Mouse (Mus musculus) 3T3-L1 (cell line): ENCODE results near the gene Tmem108.
A peak's percentile ranks its signal among the peaks of the same experiment; 100 is the strongest.

Experiments
- DNase-seq: peaks from one replicate; pipeline ENCODE4 v3.0.0-alpha.2; 2015; ENCODE audit warnings: low read depth, low spot score

The Tmem108 gene

GRCm38 (mm10) chr9:103501861-103502364 lies 259.7 kb downstream of the Tmem108 start:
- DNase-seq, result no peak

- DNase-seq, result no peak
Measured at GRCm38 (mm10) chr9:103499366-103499765, 262.3 kb downstream of the Tmem108 start.

GRCm38 (mm10) chr9:103498699-103499098 lies 262.9 kb downstream of the Tmem108 start:
- no peak for DNase-seq

GRCm38 (mm10) chr9:103495391-103495790 lies 266.2 kb downstream of the Tmem108 start:
- no peak for DNase-seq

DNA sequence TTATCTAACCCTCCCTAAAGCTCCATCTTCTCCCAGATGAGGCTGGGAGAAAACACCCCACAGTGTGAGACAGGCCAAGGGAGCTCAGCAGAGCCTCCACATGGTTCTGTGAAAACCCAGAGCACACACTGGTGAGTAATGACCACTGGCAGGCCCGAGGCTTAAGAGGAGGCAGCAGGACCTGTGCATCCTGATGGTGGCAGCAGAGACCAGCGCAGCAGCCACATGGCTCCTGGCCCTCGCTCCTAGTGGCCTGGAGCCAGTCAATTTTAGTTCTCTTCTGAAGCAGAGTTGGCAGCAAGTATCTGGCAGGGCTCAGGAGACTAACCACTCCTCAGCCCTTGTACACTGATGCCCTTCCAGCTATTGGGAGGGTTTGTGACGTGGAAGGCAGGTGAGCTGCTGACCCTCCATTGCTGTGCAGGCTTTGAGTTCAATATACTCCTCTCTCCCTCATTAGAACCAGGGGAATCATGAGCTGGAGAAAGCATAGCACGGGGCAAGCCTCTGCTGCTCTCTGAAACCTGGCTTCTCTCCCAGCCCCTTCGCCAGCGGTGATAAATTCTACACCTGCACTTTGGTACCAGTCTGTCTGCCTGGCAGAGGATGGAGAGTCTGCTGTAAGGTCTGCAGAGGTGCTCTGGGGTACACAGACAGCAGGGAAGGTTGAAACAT lies 267.2 kb downstream of the Tmem108 start:
- DNase-seq, result peak; percentile 77

GRCm38 (mm10) chr9:103491985-103492384 lies 269.7 kb downstream of the Tmem108 start:
- DNase-seq, result no peak

GRCm38 (mm10) chr9:103490439-103490838 lies 271.2 kb downstream of the Tmem108 start:
- DNase-seq, result peak; percentile 74

- DNase-seq, result no peak
Measured at GRCm38 (mm10) chr9:103489883-103490282, 271.8 kb downstream of the Tmem108 start.

GRCm38 (mm10) chr9:103489096-103489495 lies 272.5 kb downstream of the Tmem108 start:
- DNase-seq, result no peak

DNA sequence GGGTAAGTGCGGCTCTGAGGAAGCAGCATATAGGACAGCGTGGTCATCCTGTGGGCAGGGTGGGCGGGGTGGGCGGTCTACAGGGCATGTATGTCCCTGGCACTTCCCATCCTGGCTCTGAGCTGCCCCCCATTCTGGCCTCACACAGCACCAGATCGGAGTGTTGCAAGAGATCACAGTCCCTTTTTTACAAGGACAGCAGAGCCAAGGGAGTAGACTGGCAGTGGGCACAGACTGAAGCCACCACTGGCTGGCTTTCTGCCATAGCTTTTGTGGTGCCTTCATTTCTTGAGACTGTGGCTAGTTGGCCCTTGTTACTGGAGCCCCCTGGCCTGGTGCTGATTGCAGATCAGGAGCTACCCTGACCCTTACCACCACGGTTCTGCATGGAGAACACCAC lies 275.4 kb downstream of the Tmem108 start:
- DNase-seq, result no peak

DNA sequence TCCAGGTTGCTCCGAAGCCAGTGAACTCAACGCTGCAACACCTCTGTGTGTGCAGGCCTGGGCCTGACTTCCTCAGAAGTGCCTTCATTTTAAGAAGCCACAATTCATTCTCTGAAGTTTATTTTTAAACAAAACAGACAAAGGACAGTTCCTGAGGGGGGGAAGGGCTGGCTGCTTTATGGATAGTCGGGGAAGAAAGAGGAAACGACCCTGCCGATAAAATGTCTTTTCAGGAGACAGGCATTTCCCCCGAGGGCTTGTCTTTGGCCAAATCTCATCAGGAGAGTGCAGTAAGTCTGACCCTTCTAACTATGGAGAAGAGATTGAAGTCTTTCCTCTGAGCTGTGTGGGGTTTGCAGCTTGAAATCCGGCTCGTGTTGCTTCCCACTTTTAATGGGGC lies 276.0 kb downstream of the Tmem108 start:
- no peak for DNase-seq

DNA sequence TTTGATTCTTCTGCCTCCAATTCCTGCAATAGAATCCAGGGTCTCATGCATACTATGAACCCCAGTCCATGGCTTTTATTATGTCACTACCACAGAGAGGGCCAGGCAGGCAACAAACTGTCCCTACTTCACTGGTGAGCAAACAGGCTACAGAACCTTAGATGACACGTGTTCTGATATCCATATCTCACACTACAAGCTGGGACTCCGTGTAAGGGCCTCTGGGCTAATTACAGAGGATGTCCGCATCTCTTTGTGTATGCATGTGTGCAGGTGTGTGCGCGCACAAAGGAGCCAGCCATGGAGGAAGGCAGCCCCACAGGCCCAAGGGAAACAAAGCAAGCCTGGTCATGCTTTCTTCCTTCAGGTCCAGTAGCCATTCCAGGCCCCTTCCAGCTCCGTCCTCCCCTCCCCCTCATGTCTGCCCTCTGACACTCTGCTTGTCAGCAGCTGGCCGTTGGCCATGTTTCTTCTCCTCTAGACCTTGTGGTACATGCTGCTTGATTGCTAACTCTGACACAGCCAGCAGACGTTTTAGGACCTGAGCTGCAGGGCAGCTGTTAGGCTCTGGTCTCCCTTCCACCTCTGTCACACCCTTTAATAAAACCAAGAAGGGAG lies 280.9 kb downstream of the Tmem108 start:
- peak; percentile 33 for DNase-seq

DNA sequence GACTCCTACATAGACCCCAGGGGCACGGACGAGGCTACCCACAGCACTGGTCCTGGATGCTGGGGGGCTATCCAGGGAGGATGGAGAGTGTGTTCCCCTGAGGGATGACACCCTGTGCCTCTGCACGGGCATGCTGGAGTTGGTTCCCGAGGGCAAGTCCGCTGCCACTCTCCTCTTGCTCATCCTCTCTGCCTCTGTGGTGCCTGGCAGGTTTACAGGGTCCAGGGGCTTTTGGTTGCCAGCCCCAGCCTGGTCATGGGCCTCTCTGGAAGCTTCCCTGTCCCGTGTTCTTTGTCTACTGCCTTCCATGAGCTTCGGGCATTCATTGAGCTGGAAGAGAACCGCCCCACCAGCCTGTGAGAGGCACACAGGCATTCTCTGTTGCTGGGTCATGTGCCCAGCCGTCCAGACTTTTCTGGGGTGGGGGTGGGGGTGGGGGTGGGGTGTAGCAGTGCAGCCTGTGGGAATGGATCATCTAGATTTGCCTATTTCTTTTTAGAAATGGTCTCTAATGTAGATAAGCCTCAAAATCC lies 281.5 kb downstream of the Tmem108 start, which contains the start of gene Bfsp2:
TSS of gene Bfsp2 (minus strand) at position 377 of the 533 bp plus-strand sequence.
- no peak for DNase-seq

DNA sequence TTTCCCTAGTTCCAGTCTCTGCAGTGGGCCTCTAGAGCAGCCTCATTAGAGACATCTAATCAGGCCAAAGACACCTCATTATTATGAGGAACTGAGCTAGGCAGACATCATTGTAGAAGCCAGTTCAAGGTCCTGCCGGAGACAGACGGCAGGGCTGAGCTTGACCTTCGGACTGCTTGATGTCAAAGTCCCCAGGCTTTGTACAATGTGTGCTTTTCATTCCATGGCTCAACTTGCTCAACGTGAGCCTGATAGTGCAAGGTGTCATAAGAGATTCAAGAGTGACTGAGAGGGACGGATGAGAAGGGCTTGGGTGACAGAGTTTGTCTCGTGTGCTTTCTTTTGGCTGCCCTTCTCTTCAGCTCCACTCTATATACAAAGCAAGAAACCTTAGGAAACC lies 286.2 kb downstream of the Tmem108 start:
- no peak for DNase-seq

GRCm38 (mm10) chr9:103473915-103474688 lies 287.5 kb downstream of the Tmem108 start:
- no peak for DNase-seq

DNA sequence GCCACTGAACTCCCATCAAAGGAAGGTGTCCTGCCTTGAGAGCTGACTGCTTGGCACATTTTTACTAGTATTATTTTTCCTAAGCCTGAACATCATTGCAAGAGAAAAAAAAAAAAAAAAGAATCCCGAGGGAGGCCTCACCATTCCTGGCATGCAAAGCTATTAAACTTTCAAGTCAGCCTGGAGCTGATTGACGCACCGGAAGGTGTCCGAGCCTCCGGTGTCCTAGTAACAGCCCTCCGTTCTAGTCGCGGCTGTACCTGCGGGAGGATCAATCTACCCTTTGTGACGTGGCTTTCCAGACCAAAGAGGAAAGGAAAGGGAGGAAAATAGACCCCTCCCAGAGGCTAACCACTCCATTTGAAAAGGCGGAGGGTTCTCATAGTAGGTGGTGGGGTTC lies 289.9 kb downstream of the Tmem108 start:
- no peak for DNase-seq

DNA sequence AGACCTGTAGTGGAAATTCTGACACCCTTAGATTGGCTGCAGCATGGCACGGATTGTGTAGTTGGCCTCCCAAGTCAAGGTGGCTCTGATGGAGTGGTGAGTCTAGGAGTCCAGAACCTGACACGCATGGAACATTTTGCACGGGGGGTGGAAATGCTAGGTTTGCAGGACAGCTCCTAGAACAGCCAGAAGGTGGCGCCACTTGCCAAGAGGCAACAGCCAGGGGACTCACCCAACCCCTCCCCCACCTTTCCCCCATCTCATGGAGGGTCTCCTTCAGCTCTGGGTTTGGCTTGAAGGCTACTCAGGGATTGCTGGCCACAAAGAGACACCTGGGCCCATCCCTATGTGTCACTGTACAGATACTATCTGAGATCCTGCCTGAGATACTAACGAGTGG lies 292.1 kb downstream of the Tmem108 start:
- DNase-seq, result no peak

DNA sequence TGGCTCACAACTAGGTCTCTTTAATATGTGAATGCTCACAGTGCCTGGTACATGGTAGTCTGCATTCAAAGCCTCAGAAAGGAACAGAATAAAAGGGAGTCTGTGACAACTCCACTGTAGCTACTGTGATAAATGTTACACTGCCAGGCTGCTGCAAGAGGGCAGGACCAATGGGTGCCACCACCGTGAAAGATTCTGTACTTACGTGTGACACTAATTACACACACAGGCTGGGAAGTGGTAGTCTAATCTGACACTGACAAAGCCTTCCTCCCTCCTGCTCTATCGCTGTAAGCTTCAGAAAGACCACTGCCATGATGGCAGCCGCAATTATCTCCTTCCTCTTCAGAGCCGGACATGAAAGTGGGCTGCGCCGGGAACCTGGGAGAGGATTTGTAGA lies 292.7 kb downstream of the Tmem108 start:
- DNase-seq, result no peak

DNA sequence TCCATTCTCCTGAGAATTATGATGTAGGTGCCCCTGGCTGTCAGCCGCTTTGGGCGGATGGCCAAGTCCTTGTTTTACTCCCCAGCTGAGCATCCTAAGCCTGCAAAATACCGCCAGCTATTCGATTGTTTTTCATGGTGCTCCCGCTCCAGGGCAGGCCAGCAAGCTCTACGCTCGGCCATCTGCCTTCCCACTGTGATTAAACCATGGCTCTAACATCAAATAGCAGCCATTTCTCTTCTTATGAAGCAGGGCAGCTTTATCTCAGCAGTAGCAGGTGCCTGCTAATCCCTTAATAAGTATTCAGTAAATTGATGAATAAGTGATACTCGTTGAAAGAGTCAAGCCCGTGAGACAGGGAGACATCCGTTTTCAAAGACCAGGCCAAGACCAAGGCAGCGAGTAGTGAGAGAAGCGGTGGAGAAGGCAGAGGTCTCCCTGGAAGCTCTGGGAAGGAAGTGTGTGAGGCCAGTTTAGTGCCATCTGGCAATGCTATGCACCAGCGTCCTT lies 295.9 kb downstream of the Tmem108 start:
- no peak for DNase-seq

DNA sequence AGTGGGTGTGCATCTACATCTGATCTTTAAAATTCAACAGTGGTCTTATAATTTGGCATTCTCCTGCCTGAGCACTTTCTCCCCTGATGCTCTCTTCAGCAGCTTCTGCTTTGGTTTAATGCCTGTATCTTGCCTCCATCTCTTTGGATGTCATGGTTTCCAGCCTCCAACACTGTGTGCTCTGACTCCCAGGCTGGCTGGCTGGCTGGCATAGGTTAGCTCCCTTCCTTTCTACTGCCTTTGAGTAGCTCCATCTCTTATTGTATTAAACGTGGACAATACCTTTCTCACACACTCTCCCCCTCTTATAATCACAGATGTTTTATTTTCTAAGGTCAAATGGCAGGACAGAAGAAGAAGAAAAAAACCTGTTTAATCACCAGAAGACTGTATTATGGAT lies 296.3 kb downstream of the Tmem108 start:
- DNase-seq, result no peak

- DNase-seq, result no peak
Measured at GRCm38 (mm10) chr9:103463833-103464232, 297.8 kb downstream of the Tmem108 start.

DNA sequence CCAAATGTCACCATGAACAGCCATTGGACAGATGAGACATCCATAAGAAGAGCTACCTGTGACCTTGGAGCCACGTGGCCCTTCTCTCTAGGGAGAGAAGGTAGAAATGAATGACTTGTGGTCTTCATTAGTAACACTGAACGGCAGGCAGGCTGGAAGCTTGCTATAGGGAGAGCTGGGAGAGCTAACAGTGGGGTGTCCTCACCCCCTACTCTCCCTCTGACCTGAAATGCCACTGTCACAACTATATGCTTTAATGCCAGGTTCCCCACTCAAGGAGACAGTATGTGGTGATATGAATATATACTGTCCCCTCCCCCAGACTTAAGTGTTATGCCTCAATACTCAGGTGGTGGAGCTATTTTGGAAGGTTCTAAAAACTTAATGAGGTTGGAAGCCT lies 301.8 kb downstream of the Tmem108 start:
- DNase-seq, result no peak
